Mouse (Mus musculus) kidney, adult 2 months (tissue): Measurements from ENCODE around the gene Stac2. TPM values are rescaled to one million over a fixed set of nuclear protein-coding genes. Genes with fewer than 3 reads are reported as not detected.

Experiments used
- DNase-seq: peaks from one replicate; pipeline ENCODE4 v3.0.0; 2021
- H3K27ac ChIP-seq: fragments of 200-500 bp; 2 replicates; pipeline ENCODE4 v1.5.1; 2012; ENCODE audit warnings: low read depth, low read length, control low read depth, inconsistent platforms; ENCODE audit not compliant: insufficient read depth
- H3K27me3 ChIP-seq: fragments of 200-500 bp; replicated peaks from 2 replicates; pipeline ENCODE4 v1.6.1; 2012; ENCODE audit warnings: mild to moderate bottlenecking, moderate library complexity, low read length, inconsistent platforms; ENCODE audit not compliant: control insufficient read depth, insufficient read depth
- H3K36me3 ChIP-seq: fragments of 200-500 bp; 2 replicates; pipeline ENCODE4 v1.6.1; 2012; ENCODE audit warnings: mild to moderate bottlenecking, moderate library complexity, low read length, inconsistent platforms; ENCODE audit not compliant: control insufficient read depth, insufficient read depth
- H3K4me1 ChIP-seq: fragments of 200-500 bp; 2 replicates; pipeline ENCODE4 v1.6.1; 2011; ENCODE audit warnings: low read length; ENCODE audit not compliant: control insufficient read depth, insufficient read depth
- H3K4me3 ChIP-seq: fragments of 200-500 bp; 2 replicates; pipeline ENCODE4 v1.5.1; 2011; ENCODE audit warnings: mild to moderate bottlenecking, low read depth, low read length, control low read depth; ENCODE audit not compliant: insufficient read depth
- CTCF ChIP-seq: fragments of 200-500 bp; conservative IDR thresholded peaks from 2 replicates; pipeline ENCODE4 v1.5.1; 2011; ENCODE audit warnings: low read depth, mild to moderate bottlenecking, control low read depth, low read length, moderate library complexity, mixed read lengths; ENCODE audit not compliant: insufficient read depth, insufficient read length
- POLR2A ChIP-seq: fragments of 200-500 bp; IDR thresholded peaks from one replicate; pipeline ENCODE4 v1.6.1; 2011; ENCODE audit warnings: low read depth, low read length, control low read depth
- WGBS: fragments of 180-500 bp; shearing (Covaris S2); methylation state at CpG from one replicate; pipeline ENCODE4 v1.1.7; 2018; 5-methylcytosine and 5-hydroxymethylcytosine counted together
- polyA plus RNA-seq: library from polyadenylated mRNA; depleted of rRNA; stranded (reverse); fragments of >200 nt; gene quantifications from 2 replicates; pipeline ENCODE4 v1.2.3, GENCODE M21; 2012; rRNA removed

Stac2 gene
- polyA plus RNA-seq, 1 experiment = 0.42 TPM

- WGBS = 8% methylated on average over 26 of the region's 26 CpGs
- Histone ChIP-seq H3K27ac (no peak within 1 kb of the TSS), H3K27me3 (no peaks in the 10 kb centered on the region), H3K4me3 (peak within 1 kb of the TSS; percentile 45), H3K36me3 (no peaks in the 10 kb centered on the region), H3K4me1 (no peaks in the 10 kb centered on the region)
- DNase-seq = peak; percentile 32
- TF ChIP-seq POLR2A = no peak
- no peak for TF ChIP-seq CTCF
Measured at GRCm38 (mm10) chr11:97995564-97996288, 57.5 kb downstream of the Stac2 start, which contains the start of gene Arl5c. Arl5c (minus strand) TSS chr11:97996181.

- H3K4me1 ChIP-seq = no peaks in the 10 kb centered on the region
- TF ChIP-seq POLR2A (no peak), CTCF (peak; percentile 82)
- H3K4me3 ChIP-seq = peak overlapping the region; percentile 45
- H3K27ac ChIP-seq = no peak overlapping the region
- DNase-seq = peak; percentile 87
- H3K27me3 ChIP-seq = no peaks in the 10 kb centered on the region
- WGBS = 5% methylated on average over 13 of the region's 13 CpGs
- H3K36me3 ChIP-seq = no peaks in the 10 kb centered on the region
Measured at GRCm38 (mm10) chr11:97994539-97995100, 58.6 kb downstream of the Stac2 start.

- WGBS = under 1% methylated on average over 26 of the region's 26 CpGs
- H3K4me3 ChIP-seq = peak overlapping the region; percentile 82
- DNase-seq = peak; percentile 95
- H3K36me3 ChIP-seq = no peaks in the 10 kb centered on the region
- no peak for TF ChIP-seq POLR2A
- TF ChIP-seq CTCF = no peak
- no peaks in the 10 kb centered on the region for H3K4me1 ChIP-seq
- peak overlapping the region; percentile 49 for H3K27ac ChIP-seq
- no peaks in the 10 kb centered on the region for H3K27me3 ChIP-seq
Measured at GRCm38 (mm10) chr11:97988530-97989096, 64.6 kb downstream of the Stac2 start.

DNA sequence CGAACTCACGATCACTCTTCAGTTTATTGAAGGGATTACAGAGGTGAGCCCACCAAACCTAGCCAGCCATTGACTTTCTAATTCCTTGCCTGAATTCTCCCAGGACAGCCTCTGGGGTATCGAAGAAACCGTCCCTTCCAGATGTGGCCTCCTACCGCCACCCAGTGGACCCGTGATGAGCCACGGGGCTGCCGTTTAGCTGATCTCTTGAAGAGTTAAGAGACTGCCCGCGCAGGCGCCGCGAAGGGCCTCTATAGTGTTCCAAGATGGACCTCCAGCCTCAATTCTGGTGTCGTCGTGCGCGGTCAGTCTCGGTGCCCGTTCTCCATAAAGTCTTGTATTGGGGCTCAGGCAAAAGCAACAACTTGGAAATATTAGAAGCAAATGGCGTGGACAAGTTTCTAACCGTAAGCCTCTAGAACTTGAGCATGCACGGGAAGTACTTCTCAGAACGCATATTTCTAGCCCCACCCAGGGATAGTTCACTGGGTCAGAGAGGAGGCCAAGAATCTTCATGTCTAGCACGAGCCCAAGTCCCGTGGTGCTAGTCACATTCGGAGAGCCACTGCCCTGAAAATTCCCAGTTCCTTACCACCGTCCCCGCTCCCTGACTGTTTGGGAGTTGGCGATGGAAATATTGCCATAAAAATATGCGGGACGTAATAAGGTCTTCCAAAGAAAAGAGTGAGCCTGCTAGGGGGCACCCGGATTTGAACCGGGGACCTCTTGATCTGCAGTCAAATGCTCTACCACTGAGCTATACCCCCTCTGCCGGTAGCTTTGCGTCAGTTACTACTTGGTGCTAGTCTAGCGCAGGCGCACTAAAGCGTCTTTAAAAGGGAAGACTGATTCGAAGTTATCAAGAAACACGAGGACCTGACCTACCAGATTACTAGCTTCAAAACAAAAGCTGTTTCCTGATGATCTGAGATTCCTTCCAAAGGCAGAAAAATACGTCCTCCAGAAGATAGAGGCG is 65.4 kb downstream of the Stac2 start:
- Histone ChIP-seq H3K27me3 (no peaks in the 10 kb centered on the region), H3K4me1 (no peaks in the 10 kb centered on the region)
- WGBS = 2% methylated on average over 42 of the region's 42 CpGs

GRCm38 (mm10) chr11:97986738-97987465 is 66.4 kb downstream of the Stac2 start:
- 36% methylated on average over 16 of the region's 17 CpGs for WGBS
- no peak for DNase-seq
- TF ChIP-seq POLR2A (no peak), CTCF (no peak)
- Histone ChIP-seq H3K4me3 (peak overlapping the region; percentile 45; the same call in 1 of the 2 replicates), H3K27me3 (no peaks in the 10 kb centered on the region), H3K27ac (no peak overlapping the region), H3K4me1 (no peaks in the 10 kb centered on the region), H3K36me3 (no peaks in the 10 kb centered on the region)

More for the DNA sequence above, 65.4 kb downstream of the Stac2 start:
- no peak for TF ChIP-seq POLR2A
- peak; percentile 91 for TF ChIP-seq CTCF
- Histone ChIP-seq H3K4me3 (peak overlapping the region; percentile 82), H3K36me3 (no peaks in the 10 kb centered on the region), H3K27ac (peak overlapping the region; percentile 49)
- DNase-seq = peak; percentile 97

Other genes starting within 250 kb of the Stac2 start
- gene B230217C12Rik, start 212.7 kb downstream of the Stac2 start, polyA plus RNA-seq = 2.0 TPM in 2 replicates
- 0.33 and 0.39 TPM in 2 replicates for gene Fbxo47, start 169.3 kb downstream of the Stac2 start, polyA plus RNA-seq
- 1.0 TPM in 2 replicates for gene Plxdc1, start 67.0 kb downstream of the Stac2 start, polyA plus RNA-seq
- gene Arl5c, start 57.3 kb downstream of the Stac2 start, polyA plus RNA-seq = 0.75 and 2.8 TPM in 2 replicates
- gene Cacnb1, start 30.4 kb downstream of the Stac2 start, polyA plus RNA-seq = 6.1 and 7.6 TPM in 2 replicates
- 503 and 653 TPM in 2 replicates for gene Rpl19, start 26.8 kb downstream of the Stac2 start, polyA plus RNA-seq
- gene Fbxl20, start 96.9 kb upstream of the Stac2 start, polyA plus RNA-seq = 15.3 and 17.4 TPM in 2 replicates
- 11.8 and 13.0 TPM in 2 replicates for gene Med1, start 139.8 kb upstream of the Stac2 start, polyA plus RNA-seq
- gene Cdk12, start 149.6 kb upstream of the Stac2 start, polyA plus RNA-seq = 11.4 and 12.0 TPM in 2 replicates